ENCODE assay signal across 9 mouse cellular contexts in the genomic region with DNA sequence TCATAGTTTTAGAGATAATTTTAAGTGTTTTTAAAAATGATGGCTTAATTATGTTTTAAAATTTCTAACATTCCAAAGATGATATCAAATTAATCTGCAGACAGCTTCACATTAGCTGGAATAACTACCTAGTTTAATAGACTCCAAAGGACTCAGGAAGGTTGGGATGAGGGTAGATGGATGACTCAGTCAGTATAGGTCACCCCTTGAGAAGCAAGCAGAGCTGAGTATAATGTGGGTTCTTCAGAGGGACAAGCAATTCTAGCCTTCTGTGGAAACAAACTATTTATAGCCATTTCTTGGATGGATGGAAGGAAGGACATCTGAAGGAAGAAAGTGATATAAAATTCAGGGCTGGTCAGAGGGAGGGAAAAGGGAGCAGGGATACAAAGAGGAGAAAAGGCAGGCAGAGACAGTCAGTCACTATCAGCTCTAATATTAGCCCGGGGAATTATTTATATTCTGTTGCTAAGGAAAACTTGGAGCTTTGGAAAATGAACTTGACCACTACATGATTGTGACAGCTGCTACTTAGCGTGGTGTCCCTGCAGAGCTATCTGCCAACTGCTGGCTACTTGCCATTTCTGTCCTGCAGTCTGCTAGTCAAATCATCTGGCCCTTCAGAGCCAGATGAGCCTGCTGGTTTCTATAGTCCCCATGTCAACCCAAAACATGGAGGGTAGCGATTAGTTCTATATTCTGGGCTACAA.
A peak's percentile ranks its signal among the peaks of the same experiment; 100 is the strongest.
DNase-seq lines count a peak whose midpoint lies in the region; ATAC-seq and TF ChIP-seq lines count a peak whose summit lies in the region.
"Had no signal": no experiment of that assay in that cellular context is flagged by ENCODE, and none has a peak within 500 bp of the region (broad histone marks: within the 10 kb centered on the region; RNA-seq: fewer than 3 reads in every experiment).

No protein-coding gene starts in this region.

- H3K4me1 ChIP-seq in liver, adult 2 months (ENCODE audit: control insufficient read depth, insufficient read depth, low read length), result no peaks in the 10 kb centered on the region
- H3K4me1 ChIP-seq in liver, postnatal 0 days (ENCODE audit: insufficient read depth), result no peaks in the 10 kb centered on the region
- no peaks in the 10 kb centered on the region for H3K4me1 ChIP-seq in intestine, embryonic 16.5 days (ENCODE audit: control insufficient read depth, insufficient read depth, low read length)

- no peaks in the 10 kb centered on the region for H3K9me3 ChIP-seq in liver, postnatal 0 days (ENCODE audit: low read length)
- H3K9me3 ChIP-seq in intestine, embryonic 16.5 days (ENCODE audit: control insufficient read depth, low read length), result no peaks in the 10 kb centered on the region

- TF ChIP-seq EP300 in liver, postnatal 0 days (IDR thresholded peaks at IDR 0.05; ENCODE audit: low read depth), result no peak

- 57% methylated on average over 3 of the region's 3 CpGs for WGBS in liver, adult 2 months
- 77% methylated on average over 3 of the region's 3 CpGs for WGBS in liver, postnatal 0 days (ENCODE audit: insufficient replicate concordance)
- WGBS in intestine, embryonic 16.5 days, result 53% methylated on average over 3 of the region's 3 CpGs

- no peak overlapping the region for H3K9ac ChIP-seq in liver, adult 2 months (ENCODE audit: low read depth, low read length)
- H3K9ac ChIP-seq in liver, postnatal 0 days (replicated peaks), result no peak overlapping the region
- H3K9ac ChIP-seq in intestine, embryonic 16.5 days (ENCODE audit: low read depth, low read length), result no peak overlapping the region

- DNase-seq in liver, adult 2 months (ENCODE audit: extremely low read depth, low read depth, low spot score), result peak; percentile 38
- DNase-seq in liver, postnatal 0 days, result no peak
- peak; percentile 53 for DNase-seq in cerebellum, adult 8-10 months
- peak; percentile 80 to 82 for DNase-seq in heart, adult 9 months (ENCODE audit: low spot score in 2 of 2)
- DNase-seq in lung, postnatal 36 days, result peak; percentile 75
- no peak for DNase-seq in left cerebral cortex, adult 11 months (ENCODE audit: low spot score)
- no peak for DNase-seq in spleen, postnatal 36 days (ENCODE audit: low spot score in 2 of 2)
- DNase-seq: right cerebral cortex, adult 18-20 months had no signal

- H3K27me3 ChIP-seq in liver, adult 2 months (ENCODE audit: control insufficient read depth, insufficient read depth, low read length), result no peaks in the 10 kb centered on the region
- H3K27me3 ChIP-seq in liver, postnatal 0 days (ENCODE audit: insufficient read depth, low read length), result no peaks in the 10 kb centered on the region
- H3K27me3 ChIP-seq in intestine, embryonic 16.5 days (replicated peaks; ENCODE audit: control insufficient read depth, insufficient read depth, low read length), result no peaks in the 10 kb centered on the region

- H3K27ac ChIP-seq in liver, adult 2 months (replicated peaks; ENCODE audit: insufficient read depth, low read depth, low read length), result no peak overlapping the region
- no peak overlapping the region for H3K27ac ChIP-seq in liver, postnatal 0 days (ENCODE audit: low read depth)
- H3K27ac ChIP-seq in intestine, embryonic 16.5 days (ENCODE audit: low read length), result no peak overlapping the region

- H3K36me3 ChIP-seq in liver, adult 2 months (ENCODE audit: control insufficient read depth, insufficient read depth, low read length), result peaks cover 2% of the 10 kb centered on the region; the same call in 1 of the 2 replicates
- no peaks in the 10 kb centered on the region for H3K36me3 ChIP-seq in liver, postnatal 0 days (replicated peaks; ENCODE audit: insufficient read depth, low read length)
- no peaks in the 10 kb centered on the region for H3K36me3 ChIP-seq in intestine, embryonic 16.5 days (ENCODE audit: control insufficient read depth, insufficient read depth, low read length)

- H3K4me3 ChIP-seq in liver, adult 2 months (ENCODE audit: insufficient read depth, low read depth, low read length), result no peak overlapping the region
- H3K4me3 ChIP-seq in liver, postnatal 0 days (ENCODE audit: low read depth, low read length), result no peak overlapping the region
- no peak overlapping the region for H3K4me3 ChIP-seq in intestine, embryonic 16.5 days (ENCODE audit: low read length)

- no peak overlapping the region for H3K4me2 ChIP-seq in liver, postnatal 0 days (ENCODE audit: low read depth, low read length)
- no peak overlapping the region for H3K4me2 ChIP-seq in intestine, embryonic 16.5 days (ENCODE audit: low read depth, low read length)

- H3K79me2 ChIP-seq in liver, adult 2 months (ENCODE audit: control insufficient read depth, insufficient read depth, low read length), result no peaks in the 10 kb centered on the region

- no peak for TF ChIP-seq POLR2A in liver, adult 2 months (IDR thresholded peaks at IDR 0.05; ENCODE audit: extremely low read depth, insufficient read depth, low read length)

- no peak for ATAC-seq in liver, postnatal 0 days
- ATAC-seq in intestine, embryonic 16.5 days, result no peak

- no peak for TF ChIP-seq CTCF in liver, adult 2 months (IDR thresholded peaks at IDR 0.05; ENCODE audit: low read depth, low read length)
- TF ChIP-seq CTCF in liver, postnatal 0 days (IDR thresholded peaks at IDR 0.05; ENCODE audit: low read depth), result no peak

Comparison
In these comparisons a context has a peak if more than half of its experiments do, and no peak if none do; other contexts are left out.
1. DNase-seq: peak in liver, adult 2 months (single experiment), cerebellum, adult 8-10 months (single experiment), heart, adult 9 months (2 of 2) and lung, postnatal 36 days (single experiment); none in liver, postnatal 0 days (single experiment), left cerebral cortex, adult 11 months (single experiment) and spleen, postnatal 36 days (0 of 2).